Mouse (Mus musculus) CD4-positive naive resting alpha-beta T cell, adult 57 days (primary cell): Measurements from ENCODE around the gene Bdh2. TPM values are rescaled to one million over a fixed set of nuclear protein-coding genes. Genes with fewer than 3 reads are reported as not detected.

Source experiments
- total RNA-seq: library from RNA; stranded (reverse); gene quantifications from one replicate; pipeline ENCODE4 v1.2.4, GENCODE M21; 2023

The Bdh2 gene
- not detected for total RNA-seq

DNA sequence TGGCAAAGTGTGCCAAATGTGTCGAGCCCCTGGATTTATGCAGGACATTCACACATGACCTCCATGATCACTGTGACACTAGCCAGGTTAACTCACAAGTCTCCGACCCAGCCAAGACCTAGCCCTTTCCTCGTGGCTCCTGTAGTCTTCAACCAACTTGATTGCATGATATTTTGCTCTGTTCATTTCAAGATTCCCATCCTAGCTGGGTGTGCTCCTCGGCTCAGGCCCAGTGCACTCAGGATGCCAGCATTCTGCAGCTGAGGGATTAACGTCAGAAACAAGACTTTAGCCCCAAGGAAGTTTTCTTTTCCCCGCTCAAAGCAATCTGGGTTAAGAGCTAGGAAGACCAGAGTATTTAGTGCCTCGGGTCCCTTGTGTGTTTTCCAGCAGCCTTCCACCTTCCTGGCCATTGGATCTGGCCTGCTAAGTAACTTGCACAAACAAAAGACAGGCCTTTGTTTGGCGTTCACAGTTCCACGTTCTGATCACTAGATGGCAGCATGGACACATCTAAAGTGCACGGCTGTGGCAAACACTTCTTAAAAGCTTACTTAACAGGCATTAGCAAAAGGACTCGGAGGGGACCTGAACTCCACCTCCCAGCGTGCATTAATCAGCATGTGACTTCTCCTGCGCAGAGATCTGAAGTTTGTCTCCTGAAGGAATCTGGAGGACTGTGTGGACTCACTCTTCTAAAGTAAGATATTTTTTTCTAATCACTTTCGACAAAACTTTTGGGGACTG is at the start of gene Bdh2:
TSS of gene Bdh2 (plus strand) at position 553 of the 747 bp plus-strand sequence.

GRCm38 (mm10) chr3:135307411-135308259 is 26.6 kb downstream of the Bdh2 start, which contains the start of gene Slc9b2:
TSS of gene Slc9b2 (plus strand) at chr3:135307700.

GRCm38 (mm10) chr3:135347739-135348264 is 66.8 kb downstream of the Bdh2 start, which contains the start of gene Slc9b1:
TSS of gene Slc9b1 (plus strand) at chr3:135348029.

Other genes with a start within 250 kb of the Bdh2 start
- 0.92 TPM for gene Cenpe, start 68.7 kb upstream of the Bdh2 start, total RNA-seq
- gene Slc9b2, start 26.5 kb downstream of the Bdh2 start, total RNA-seq: 0.71 TPM
- not detected for gene Slc9b1, start 66.8 kb downstream of the Bdh2 start, total RNA-seq
- gene Cisd2, start 142.7 kb downstream of the Bdh2 start, total RNA-seq: 54.0 TPM
- 514 TPM for gene Ube2d3, start 156.9 kb downstream of the Bdh2 start, total RNA-seq
- 18.7 TPM for gene Manba, start 204.4 kb downstream of the Bdh2 start, total RNA-seq